Mouse (Mus musculus) MEL-GATA-1-ER (cell line): Measurements from ENCODE around the gene Hoxa1.

Experiments used
- DNase-seq: peaks from one replicate; pipeline ENCODE4 v3.0.0-alpha.2; 2012; ENCODE audit warnings: low read depth; ENCODE audit errors: extremely low read depth

Gene Hoxa1

DNA sequence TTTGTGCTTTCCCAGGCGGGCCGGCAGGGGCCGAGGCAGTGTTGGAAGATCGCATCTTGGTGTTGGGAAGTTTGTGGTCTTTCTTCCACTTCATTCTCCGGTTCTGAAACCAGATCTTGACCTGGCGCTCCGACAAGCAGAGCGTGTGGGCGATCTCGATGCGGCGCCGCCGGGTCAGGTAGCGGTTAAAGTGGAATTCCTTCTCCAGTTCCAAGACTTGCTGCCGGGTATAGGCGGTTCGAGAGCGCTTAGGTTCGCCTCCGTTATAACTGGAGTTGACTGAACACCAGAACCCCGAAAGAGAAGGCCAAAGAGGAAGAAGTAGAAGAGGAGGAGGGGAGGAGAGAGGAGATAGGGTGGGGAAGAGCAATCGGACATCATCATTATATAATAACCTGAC lies 32.3 kb upstream of the Hoxa1 start:
- DNase-seq: no peak

DNA sequence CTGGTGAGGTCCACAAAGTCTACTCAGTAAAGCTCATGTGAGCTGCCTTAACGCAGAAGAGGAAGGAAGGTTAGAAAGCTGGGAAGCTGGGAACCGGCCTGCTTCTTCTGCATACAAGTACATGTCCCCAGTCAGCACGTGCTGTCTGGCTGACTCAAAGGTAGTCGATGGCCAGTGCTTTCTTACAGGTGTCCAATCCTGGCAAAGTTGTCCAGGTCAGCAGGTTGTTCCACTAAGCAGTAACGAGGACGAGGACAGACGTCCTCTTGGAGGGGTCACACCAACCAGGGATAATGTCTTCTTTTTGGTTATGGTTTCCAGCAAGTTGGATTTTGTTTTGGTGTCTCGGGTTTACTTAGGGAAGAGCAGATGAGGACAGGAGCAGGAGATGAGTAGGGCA lies 31.8 kb upstream of the Hoxa1 start:
- DNase-seq: no peak

DNA sequence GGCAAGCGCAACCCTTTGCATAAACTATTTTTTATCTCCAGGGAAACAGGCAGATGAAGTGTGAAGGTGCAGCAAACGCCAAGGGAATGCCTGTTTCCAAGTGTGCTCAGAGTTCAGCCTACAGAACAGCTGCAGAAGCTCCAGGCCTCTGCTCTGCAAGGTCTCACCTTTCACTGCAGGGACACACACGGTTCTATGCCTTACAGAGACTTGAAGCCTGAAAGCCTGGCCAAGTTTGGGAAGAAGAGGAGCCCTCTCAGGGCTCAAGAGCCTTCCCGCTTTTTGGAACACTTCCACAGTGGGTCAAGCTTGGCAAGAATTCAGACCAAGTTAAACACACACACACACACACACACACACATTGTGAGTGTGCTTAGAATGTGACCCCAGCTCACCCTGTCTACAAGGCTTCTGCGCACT lies 31.1 kb upstream of the Hoxa1 start:
- no peak for DNase-seq

DNA sequence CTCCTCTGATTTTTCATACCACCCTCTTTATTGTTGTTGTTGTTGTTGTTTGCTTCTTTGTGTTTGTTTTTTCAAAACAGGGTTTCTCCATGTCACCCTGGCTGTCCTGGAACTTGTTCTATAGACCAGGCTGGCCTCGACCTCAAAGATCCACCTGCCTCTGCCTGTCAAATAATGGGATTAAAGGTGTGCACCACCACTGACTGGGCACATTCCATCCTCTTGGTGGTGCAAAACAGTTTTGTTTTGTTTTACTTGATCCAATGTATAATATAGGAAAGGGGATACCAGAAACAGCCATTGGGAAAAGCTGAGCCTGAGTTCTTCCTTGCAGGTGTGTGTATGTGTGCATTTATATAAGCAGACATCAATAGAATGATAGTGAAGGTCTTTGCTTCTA lies 28.4 kb upstream of the Hoxa1 start:
- no peak for DNase-seq

DNA sequence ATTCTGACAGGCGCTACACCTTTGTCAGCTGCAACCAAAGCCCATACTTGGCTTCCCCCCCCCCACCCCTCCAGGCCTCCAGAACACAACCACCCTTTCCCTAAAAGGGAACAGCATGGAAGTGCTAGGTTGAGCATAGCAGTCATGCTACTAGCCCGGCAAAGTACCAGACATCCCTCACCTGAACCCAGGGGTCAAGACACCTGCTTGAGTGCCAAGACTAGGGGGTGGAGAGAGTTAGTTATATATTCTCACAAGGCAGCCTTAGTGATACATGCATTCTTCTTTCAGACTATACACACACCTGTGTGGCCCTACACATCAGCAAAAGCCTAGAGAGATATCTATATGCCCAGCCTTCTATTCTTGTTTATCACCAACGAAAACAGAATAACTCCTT lies 27.7 kb upstream of the Hoxa1 start:
- DNase-seq: no peak

DNA sequence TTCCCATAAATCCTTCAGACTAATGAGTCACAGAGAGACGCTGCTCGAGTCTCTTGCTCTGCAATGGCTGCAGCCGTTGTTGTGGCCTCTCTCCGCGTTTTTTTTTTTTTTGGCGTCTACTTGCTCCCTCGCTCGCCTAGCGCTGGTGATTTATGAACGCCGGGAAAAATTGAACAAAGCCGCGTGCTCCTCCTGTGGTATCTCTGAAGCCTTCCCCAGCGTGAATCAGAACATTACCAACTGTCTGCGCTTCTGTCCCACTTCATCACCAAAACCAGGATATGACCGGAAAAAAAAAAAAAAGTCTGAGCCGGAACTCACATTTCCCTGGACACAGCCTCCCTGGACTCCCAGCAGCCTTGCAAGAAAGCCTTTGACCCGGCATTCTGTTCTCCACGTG lies 27.1 kb upstream of the Hoxa1 start:
- DNase-seq: no peak

DNA sequence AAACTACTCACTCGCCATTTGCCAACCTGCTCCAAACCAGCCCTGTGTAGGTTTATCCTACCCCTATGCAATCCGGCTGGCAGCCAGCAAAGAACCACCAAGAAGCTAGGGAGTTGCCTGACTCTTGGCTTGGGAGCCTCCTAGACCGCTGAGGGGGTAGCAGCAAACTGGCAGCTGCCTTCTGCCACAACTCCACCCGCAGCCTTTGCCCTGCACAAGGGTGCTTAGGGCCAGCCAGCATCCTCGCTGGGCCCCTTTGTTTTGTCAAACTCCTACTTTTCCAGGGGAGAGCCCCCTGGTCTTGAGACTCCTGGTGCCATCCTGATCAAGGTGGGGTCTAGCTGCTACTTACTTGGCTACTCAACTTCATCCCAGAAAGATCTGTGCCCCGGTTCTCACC lies 26.6 kb upstream of the Hoxa1 start:
- no peak for DNase-seq

DNA sequence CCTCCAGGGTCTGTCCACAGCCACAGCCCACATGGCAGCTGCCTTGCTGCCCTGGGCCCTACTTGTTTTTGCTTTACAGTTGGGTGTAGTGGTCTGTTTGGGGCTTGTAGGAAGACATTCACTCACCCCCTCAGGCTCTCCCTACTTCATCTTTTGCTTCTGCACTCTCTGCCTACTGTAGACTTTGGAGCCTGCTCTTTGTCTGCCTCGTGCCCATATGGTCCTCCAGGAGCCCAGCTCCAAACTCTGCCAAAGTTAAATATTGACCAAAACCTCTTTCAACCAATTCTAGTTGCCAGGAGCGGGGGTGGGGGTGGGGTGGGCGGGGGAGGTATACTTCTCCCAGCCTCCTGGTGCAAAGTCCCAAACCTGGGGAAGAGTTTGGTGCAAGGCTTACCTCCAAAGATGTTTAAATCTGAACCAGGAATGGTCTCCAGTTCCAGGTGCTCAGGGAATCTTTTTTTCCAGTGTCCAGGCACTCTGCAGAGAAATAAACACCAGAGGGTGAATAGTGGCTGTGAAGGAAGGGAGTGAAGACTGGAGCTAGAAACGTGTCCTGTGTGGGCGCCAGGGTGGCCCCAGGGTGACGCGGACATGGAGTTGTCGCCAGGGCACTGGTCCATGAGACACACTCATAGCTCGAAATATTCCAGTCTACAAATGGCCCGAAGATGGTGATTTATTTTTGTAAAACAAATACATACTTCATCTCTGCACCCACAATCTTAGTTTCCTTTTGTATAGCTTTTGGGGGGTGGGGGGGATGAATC lies 25.4 kb upstream of the Hoxa1 start:
- DNase-seq: no peak

DNA sequence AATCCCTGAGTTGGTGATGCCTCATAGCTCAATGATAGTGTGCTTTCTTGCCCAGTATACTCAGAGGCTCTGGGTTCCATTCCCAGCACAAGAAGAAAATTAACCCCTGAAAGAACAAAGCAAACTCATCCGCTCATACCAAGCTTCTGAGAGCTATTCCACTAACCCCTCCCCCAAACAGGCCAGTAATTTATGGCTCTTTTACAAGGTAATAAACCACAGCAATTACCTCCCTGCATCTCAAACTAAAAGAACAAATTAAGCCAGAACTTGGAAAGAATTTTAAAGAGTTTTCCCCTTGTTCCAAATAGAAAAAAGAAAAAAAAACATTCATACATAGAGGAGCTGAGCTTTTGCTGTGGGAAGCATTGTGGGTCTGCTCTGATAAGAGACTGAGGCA lies 24.7 kb upstream of the Hoxa1 start:
- no peak for DNase-seq

DNA sequence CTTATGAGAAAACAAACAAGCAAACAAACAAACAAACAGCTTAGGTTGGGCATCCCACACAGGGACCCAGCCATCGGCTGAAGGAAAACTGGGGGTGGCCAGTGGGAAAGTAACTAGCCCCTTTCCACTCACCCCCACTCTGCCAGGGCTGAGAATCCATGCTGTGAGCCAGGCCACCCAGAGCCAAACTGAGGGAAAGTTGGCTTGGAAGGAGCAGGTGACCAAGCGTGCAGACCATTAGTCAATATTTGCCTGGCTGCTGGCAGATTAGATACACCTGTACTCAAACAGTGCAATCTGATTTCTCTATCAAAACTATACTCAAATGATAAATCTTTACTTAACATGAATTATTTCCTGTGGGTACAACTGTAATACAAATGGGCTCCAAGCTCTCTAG lies 23.9 kb upstream of the Hoxa1 start:
- DNase-seq: no peak

DNA sequence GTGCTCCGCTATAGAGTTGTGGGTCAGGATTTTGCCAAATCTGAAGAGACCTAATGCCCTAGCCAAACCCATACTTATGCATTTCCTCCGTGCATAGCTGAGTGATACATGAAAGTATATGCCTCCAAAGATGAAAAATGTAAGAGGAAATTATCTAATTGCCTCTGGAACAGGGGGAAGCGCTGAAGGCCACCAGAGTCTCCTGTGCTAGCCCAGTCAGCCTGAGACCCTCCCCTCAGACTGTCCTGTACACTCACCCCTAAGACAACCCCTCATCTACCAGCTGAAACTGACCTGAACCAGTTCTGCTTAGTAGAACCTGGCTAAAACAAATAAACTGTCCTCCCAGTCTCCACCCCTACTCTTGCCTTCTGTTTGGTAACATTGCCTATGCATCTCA lies 22.6 kb upstream of the Hoxa1 start:
- DNase-seq: no peak

DNA sequence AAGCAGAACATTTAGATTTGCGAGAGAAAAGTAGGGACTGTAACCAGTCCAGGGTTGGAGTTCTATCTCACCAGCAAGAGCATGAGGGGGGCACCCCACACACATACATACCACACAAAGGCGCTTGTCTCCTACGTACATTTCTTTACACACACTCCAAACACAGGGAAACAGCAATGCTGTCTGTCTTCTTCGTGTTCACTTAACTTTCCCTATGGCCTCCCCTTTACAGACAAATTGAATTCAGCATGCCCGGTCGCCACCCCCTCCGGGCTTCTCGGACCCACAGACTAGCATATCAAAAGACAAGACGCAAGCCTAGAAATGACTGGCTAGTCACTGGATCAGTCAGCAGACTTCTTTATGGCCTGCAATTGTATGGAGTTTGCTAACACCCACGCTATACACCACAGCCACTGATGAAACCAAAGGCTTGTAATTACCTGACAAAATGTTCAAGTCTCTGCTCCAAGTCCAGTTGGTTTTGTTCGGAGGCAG lies 22.1 kb upstream of the Hoxa1 start:
- no peak for DNase-seq

DNA sequence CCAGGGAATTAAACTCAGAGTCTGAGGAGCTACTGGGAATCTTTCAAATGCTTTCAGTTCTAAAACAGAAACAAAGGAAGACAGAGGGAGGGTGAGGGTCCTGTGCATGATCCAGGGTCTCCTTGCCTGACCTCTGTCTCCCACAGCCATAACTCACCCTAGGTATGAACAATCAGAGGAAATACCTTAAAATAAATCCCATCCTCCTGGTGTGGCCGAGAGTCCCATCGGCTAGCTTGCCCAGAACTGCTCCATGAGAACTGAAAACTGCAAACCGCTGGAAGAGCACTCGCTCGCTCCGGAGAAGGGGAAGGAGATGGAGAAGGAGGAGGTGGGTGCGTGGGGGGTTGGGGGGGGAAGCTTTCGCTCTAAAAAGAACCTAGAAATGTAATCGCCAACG lies 21.6 kb upstream of the Hoxa1 start:
- no peak for DNase-seq

DNA sequence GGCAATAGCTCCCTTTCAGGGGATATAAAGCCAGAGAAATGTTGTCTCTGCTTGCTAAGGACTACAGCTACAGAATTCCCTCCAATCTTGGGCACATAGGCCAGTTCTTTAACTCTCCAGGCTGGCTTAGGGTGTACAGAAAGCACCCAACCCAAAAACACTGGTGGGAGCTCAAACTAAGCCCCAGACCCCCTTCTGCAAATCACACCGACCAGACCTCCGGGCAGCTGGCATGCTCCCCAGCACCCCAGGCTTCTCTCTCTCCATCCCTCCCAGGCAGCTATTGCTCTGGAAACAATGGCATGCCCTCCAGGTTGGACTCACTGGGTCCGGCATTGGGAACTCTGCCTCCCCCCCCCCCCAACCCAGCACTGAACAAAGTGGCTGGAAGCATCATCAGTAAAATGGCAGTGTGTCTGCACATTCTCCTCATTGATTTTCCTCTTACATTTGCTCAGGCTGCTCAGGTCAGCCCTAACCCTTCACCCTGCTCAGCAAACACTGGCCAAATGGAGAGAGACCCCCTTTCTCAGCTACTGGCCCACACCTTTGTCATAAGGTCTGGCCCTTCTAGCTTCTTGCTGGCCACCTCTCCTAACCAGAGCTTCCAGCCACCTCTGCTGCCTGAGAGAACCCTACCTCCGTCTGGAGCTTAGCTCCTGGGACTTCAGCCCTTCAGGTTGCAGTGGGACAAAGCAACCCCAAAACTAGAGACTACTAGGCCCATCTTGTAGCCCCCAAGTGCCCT lies 21.0 kb upstream of the Hoxa1 start:
- DNase-seq: no peak

DNA sequence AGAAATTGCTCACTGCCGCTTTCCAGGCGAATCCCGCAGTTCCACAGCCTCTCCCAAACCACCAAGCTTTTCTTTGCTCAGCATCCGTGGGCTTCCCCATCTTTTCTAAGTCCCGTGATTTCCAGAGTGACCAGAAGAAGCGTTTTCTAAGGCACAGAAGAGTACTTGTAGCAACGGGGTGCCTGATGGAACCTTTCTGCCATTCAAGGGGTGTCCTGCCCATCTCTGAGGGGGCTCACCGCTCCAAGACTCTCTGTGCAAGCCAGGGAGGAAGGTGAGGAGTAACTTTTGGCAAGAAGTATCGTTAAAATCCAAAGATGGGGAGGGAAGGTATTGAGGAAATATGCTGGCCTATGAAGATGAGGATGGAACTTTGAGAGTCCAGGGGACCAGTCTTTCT lies 19.7 kb upstream of the Hoxa1 start:
- no peak for DNase-seq

DNA sequence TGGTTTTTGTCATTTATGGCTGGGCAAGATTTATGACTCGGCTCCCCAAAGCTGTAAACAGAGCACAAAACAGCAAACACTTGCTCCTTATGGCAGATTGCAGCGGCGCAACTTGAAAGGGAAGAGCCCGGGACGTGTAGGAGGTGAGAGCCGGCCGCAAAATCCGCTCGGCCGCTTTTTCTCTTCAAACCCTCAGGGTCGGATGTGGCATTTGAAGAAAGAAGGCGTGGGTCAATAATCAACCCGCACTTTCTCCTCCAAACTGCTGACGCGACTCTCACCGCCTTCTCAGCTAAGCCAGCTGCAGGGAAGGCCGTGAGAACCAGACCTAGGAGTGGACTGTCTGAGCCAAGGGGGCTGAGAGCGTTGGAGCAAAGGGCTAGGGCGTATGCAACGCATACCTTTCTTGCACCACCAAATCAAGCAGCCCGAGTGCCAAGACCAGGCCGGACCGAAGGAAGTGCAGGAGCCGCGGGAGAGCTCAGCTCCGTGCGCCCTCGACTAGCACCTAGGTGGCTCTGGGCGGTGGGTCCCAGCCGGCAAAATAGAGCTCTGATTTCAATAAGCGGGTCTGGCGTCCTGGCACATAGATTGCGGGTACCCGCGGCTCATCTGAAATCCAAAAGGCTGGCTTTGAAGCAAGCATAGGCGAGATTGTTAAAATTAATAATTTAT lies 19.1 kb upstream of the Hoxa1 start, which contains the start of gene 5730596B20Rik:
TSS of gene 5730596B20Rik (plus strand) at position 438 of the 675 bp plus-strand sequence.
- no peak for DNase-seq

DNA sequence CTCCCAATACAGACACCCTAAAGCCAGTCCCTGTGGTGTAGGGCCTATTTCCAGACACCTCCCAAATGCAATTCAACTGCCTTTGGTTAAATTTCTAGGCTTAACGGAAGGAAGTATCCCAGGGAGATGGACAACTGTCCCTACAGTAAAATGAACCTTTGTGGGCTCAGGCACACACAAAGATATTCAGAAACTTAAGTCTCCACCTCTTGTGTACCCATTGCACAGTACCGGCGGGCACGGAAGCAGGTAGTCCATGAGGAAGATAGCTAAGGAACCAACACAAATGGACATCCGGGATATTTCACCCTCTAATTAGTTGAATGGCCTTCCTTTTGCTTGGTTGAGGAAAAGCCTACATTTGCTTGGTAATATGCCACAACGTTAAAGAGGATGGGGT lies 18.3 kb upstream of the Hoxa1 start:
- no peak for DNase-seq

DNA sequence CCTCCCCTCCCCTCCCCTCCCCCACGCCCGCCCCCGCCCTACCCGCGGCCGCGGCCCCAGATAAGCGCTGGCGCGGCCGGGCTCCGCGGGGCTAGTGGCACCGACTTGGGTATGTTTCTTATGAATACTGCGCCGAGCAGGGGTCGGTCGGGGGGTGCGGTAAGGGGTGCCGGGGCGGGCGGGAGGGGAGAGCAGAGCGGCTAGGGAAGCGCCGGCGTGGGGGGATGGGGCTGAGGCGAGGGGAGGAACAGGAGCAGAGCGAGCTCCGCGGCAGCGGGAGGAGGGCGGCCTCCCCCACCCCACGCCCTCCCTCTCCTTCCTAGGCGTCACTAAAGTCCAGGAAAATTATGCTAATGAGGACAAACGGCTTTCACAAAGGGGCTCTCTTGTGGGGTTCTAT lies 17.7 kb upstream of the Hoxa1 start:
- DNase-seq: no peak

DNA sequence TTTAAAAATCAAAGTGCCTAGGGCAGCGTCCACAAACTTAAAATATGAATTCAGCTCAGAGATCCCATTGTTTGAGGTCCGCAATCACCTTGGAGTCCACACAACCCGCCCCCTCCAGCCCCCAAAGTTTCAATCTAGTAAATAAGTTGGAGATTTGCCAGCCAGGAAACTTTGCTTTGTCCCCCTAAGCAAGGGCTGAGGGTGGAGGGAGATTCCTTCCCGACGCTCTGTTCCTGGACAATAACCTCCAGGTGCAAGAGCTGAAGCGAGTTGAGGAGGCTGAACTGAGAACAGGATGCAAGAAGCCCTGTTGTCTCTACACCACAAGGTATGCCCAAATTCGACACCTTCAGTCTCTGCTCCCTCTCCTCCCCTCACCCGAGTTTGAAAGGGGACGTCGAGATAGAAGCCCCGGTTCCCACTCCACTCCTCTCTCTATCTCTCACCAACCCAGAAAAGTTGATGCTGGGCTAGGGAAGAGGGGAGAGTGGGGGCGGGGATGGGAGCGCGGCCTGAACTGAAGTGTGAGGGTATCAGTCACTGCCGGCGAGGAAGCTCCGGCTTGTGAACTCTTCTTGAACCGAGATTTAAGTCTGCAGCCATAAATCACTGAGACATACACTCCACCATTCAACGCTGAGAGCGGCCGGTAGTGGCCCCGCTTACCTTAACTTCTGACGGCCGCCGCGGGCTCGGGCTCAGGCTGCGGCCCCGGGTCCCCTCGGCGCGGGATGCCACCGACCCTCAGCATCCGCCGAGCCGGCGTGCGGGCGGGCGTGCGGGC lies 17.0 kb upstream of the Hoxa1 start:
- DNase-seq: no peak

DNA sequence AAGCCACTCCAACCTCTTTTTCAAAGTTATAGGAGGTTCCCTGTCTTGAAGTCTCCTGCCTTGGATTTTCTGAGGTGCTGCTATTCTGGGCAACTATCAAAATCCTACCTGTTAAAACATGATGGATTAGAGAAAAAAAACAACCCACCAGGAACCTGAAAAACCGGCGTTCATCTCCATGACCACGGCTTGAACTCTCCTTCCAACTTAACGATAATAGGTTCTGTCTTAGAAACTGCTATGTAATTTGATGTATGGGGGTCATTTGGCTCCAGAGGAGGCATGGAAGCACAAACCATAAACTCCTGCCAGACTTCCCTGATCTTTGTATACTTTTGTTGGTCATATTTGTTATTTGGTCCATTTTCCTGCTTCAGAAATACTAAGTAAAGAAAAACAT lies 15.5 kb upstream of the Hoxa1 start:
- no peak for DNase-seq

DNA sequence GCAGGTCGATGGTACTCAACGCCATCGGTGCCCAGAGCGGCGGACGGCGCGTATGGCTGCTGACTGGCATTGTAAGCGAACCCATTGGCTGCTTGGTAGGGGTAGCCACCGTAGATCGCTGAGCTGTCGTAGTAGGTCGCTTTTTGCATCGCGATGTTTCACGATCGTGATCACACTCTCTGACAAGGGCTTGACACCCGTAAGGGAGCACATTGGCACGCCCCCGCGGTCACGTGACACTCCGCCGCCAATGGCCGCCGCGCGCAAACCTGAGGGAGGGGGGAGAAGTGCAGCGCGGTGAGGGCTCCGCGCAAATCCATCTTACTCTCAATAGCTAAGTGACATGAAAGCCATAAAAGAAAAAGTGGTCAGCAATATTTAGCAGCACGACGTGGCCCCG lies 14.4 kb upstream of the Hoxa1 start:
- no peak for DNase-seq

DNA sequence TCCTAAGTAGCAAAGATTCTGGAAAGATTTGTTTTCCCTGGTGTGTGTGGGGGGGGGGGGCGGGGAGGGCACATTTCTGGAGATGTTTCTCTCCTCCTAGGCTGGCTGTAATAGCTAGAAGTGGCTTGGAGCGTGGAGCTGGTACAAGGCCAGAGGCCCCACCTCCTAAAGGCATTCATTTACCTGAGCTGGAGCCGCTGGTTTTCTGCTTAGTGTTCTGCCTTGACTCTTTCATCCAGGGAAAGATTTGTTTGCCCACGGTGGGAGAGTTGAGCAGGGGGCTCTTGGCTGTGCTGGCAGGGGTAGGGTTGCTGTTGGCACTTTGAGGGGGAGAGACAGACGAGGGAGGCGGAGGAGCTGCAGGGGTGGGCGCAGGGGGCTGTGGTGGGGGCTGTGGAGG lies 13.8 kb upstream of the Hoxa1 start:
- DNase-seq: no peak
